8 mouse cellular contexts compared by ENCODE assay signal in the genomic region with DNA sequence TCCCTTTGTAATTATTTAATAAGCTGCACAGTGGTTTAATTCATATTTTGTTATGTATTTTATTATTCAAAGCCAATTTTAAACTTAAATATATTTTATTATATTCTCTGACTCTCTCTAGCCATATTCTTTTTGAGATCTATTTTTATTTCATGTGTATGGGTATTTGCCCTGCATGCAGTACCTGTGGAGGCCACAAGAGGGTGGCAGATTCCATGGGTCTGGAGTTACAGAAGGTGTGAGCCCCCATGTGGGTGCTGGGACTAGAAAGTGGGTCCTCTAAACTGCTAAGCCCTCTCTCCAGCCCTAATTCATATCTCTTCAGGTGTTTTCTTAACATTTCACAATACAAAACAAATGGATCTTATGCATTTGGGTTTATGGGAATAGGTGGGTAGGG. TPM values are rescaled to one million over a fixed set of nuclear protein-coding genes. Genes with fewer than 3 reads are reported as not detected.
DNase-seq lines count a peak whose midpoint lies in the region; ATAC-seq and TF ChIP-seq lines count a peak whose summit lies in the region.
"Had no signal": no experiment of that assay in that cellular context is flagged by ENCODE, and none has a peak within 500 bp of the region (broad histone marks: within the 10 kb centered on the region; RNA-seq: fewer than 3 reads in every experiment).

No protein-coding gene starts in this region.

- no peaks in the 10 kb centered on the region for H3K9me3 ChIP-seq in stomach, postnatal 0 days (ENCODE audit: control insufficient read depth, low read length)

- H3K27me3 ChIP-seq in Patski, result peaks cover 28% of the 10 kb centered on the region
- H3K27me3 ChIP-seq in stomach, postnatal 0 days (ENCODE audit: control insufficient read depth, insufficient read depth, low read length), result no peaks in the 10 kb centered on the region

- no peak overlapping the region for H3K4me2 ChIP-seq in stomach, postnatal 0 days (replicated peaks; ENCODE audit: low read depth)

- POLR2A ChIA-PET in Patski (lab: Charles Lee), result interaction anchor here (0.7 kb wide), 1 partner anchor 11 kb away, joined by 3 read pairs; no protein-coding TSS in a partner anchor

- no peak overlapping the region for H3K27ac ChIP-seq in stomach, postnatal 0 days (replicated peaks)

- no peaks in the 10 kb centered on the region for H3K4me1 ChIP-seq in stomach, postnatal 0 days (replicated peaks; ENCODE audit: control insufficient read depth, insufficient read depth)

- H3K36me3 ChIP-seq in stomach, postnatal 0 days (ENCODE audit: control insufficient read depth, insufficient read depth, low read length), result no peaks in the 10 kb centered on the region

- DNase-seq in kidney, postnatal 25 days, result peak; percentile 29 to 40
- no peak for DNase-seq in kidney, postnatal 14 days
- no peak for DNase-seq in Patski (ENCODE audit: low read depth, low spot score)
- DNase-seq in induced T-regulatory cell, adult 2 months (ENCODE audit: low read depth), result peak; percentile 38
- no peak for DNase-seq in stomach, postnatal 0 days (ENCODE audit: low spot score)
- no peak for DNase-seq in right cerebral cortex, postnatal 14 days
- DNase-seq in frontal cortex, postnatal 36 days (ENCODE audit: low spot score in 2 of 2), result no peak

- no peak for ATAC-seq in Patski
- ATAC-seq in stomach, postnatal 0 days (ENCODE audit: low FRiP score, low TSS enrichment), result no peak

- TF ChIP-seq EP300 in stomach, postnatal 0 days (optimal IDR thresholded peaks at IDR 0.05), result no peak

- H3K9ac ChIP-seq in stomach, postnatal 0 days (ENCODE audit: low read length), result no peak overlapping the region

- in situ Hi-C loops in Patski (cut with MboI; ENCODE audit: low pct_unique_long_range_greater_than_20kb), result no loop called here

- TF ChIP-seq CTCF in Patski (IDR thresholded peaks at IDR 0.05), result peak; percentile 73
- TF ChIP-seq CTCF in stomach, postnatal 0 days (IDR thresholded peaks at IDR 0.05; ENCODE audit: low read depth), result peak; percentile 61

- CTCF ChIA-PET in Patski (lab: Charles Lee), result interaction anchor here (1.0 kb wide), 1 partner anchor 68 kb away, joined by 3 read pairs; no protein-coding TSS in a partner anchor

- H3K4me3 ChIP-seq in stomach, postnatal 0 days (ENCODE audit: low read depth, low read length), result no peak overlapping the region
- H3K4me3 ChIP-seq: myocyte had no signal

RNA-seq across cellular contexts. Expression of a gene that starts 55.4 kb away (rescaled TPM):
- 11.8 TPM for polyA plus RNA-seq in Patski (2021)
- polyA plus RNA-seq in stomach, postnatal 0 days (2015; fragmentation: Nextera tagmentation; extraction: Ambion mirVana), result 17.4 and 17.8 TPM in 2 replicates

Comparison
In these comparisons a context has a peak if more than half of its experiments do, and no peak if none do; other contexts are left out.
1. DNase-seq: peak in kidney, postnatal 25 days (2 of 2) and induced T-regulatory cell, adult 2 months (single experiment); none in kidney, postnatal 14 days (single experiment), Patski (single experiment), stomach, postnatal 0 days (single experiment), right cerebral cortex, postnatal 14 days (single experiment) and frontal cortex, postnatal 36 days (0 of 2).